Mouse (Mus musculus): ENCODE data around the gene Gcn1l1.
A peak's percentile ranks its signal among the peaks of the same experiment; 100 is the strongest.

Gene Gcn1l1

DNA sequence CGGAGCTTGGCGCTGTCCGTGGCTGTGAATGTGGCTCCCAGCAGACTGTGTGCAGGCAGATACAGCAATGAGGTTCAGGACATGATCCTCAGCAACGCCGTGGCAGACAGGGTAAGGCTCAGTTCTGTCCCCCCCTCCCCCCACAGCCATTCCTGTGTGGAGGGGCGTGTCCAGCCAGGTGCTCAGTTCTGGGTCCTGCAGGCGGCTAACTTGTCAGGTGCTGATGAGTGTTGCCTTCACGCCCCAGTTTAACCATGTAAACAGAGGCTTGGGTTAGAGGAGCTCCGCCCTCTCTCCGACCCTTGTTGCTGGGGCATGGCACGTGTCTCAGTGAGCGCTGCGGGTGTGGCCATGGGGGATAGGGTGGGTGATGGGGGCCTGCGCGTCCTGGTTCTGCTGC, 54.6 kb downstream of the Gcn1l1 start:
- no peak for DNase-seq

DNA sequence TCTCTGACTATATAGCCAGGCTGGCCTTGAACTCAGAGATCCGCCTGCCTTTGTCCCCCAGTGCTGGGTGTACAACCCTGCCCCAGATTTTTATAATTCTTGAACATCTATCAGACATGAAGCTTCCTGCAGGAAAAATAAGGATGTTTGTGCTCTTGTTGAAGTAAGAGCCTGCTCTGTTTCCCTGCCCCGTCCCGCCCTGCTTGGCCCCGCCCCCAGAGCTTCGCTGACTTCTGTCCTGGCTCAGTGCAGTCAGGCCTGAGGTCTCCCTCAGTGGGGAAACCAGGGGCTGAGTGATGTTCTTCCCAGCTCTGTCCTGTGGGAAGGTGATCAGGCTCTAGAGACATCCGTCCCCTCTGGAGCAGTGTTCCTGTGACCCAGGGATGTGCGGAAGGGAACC, 57.6 kb downstream of the Gcn1l1 start:
- no peak for DNase-seq

DNA sequence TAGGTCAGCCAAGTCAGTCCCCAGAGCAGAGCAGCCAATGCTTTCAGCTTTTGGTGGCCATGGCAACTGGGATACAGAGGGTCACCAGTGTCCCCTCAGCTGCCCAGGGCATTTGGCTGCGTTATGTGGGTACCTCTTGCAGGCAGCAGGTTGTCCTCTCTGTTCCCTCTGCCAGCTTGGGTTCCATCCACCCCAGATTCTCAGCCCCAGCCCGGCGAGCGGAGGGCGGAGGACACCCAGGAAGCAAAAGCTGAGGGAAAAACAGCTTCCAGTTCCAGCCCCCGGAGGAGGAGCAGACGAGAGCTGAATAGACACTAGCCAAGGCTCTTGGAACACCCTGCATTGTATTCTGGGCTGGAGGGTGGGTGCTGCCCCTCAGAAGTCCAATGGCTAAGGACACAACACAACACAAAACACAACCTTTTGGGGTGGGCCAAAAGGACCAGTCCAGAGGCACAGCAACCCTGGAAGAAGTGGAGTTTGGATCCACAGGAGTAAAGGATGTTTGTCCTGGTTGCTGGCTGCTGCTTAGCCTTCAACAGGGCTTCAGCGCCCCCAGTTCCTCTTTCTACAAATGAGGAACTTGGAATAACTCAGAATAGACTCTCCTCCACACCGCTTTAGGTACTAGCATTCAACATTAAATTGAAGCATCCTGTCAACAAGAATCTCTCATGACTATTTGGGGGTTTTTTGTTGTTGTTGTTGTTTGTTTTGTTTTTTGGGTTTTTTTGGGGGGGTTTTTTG, 58.8 kb downstream of the Gcn1l1 start:
- no peak for DNase-seq

GRCm38 (mm10) chr5:115626237-115626886, 61.3 kb downstream of the Gcn1l1 start:
- no peak for DNase-seq

GRCm38 (mm10) chr5:115628083-115628482, 63.0 kb downstream of the Gcn1l1 start:
- no peak for DNase-seq

- no peak for DNase-seq
Observed at GRCm38 (mm10) chr5:115629672-115630071, 64.6 kb downstream of the Gcn1l1 start.

- no peak for DNase-seq
Observed at GRCm38 (mm10) chr5:115630291-115630690, 65.2 kb downstream of the Gcn1l1 start.

- peak; percentile 91 for DNase-seq
Observed at GRCm38 (mm10) chr5:115631505-115632357, 66.7 kb downstream of the Gcn1l1 start, which contains the start of gene Rab35. TSS of gene Rab35 (plus strand) at chr5:115631908.

- peak; percentile 56 for DNase-seq
Observed at GRCm38 (mm10) chr5:115632358-115632714, 67.3 kb downstream of the Gcn1l1 start.

DNA sequence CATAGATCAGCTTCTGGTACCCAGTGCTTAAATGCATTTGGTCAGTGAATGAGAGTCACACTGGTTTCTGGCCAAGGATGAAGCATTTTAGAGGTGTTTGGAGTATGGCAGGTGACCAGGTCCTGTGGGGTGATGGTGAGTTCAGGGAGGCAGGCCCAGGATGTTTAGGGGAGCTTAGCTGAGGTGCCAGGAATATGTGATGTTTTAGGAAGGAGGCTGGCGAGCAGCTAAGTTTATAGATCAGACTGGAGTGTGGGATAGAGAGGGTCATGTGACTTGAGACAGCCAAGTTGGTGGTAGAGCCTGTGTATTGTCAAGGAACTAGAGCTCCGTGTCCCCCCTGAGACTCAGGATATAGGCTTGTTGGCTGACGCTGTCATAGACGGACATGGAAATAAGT, 68.0 kb downstream of the Gcn1l1 start:
- DNase-seq = no peak

- DNase-seq = no peak
Observed at GRCm38 (mm10) chr5:115634046-115634445, 69.0 kb downstream of the Gcn1l1 start.

- no peak for DNase-seq
Observed at GRCm38 (mm10) chr5:115635536-115635935, 70.5 kb downstream of the Gcn1l1 start.

GRCm38 (mm10) chr5:115644192-115644591, 79.1 kb downstream of the Gcn1l1 start:
- no peak for DNase-seq

GRCm38 (mm10) chr5:115648876-115649275, 83.8 kb downstream of the Gcn1l1 start:
- no peak for DNase-seq

DNA sequence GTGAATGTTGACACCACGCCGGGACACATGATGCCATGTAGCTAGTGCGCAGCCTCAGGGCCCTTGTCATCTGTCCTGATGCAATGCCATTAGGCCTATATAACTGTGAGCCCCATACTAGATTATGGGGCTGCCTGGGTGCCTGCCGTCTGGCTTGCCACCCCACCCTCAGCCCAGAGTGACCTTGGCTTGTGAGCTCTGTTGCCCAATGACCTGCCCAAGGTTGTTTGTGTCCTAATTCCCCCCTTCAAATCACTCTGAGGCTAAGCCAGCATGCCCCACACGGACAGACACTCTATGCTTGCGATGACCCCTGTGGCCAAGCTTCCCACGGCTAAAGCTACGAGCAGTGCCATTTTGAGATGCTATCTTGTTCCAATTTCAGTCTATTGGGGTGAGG, 84.6 kb downstream of the Gcn1l1 start:
- DNase-seq = no peak

GRCm38 (mm10) chr5:115650885-115651284, 85.8 kb downstream of the Gcn1l1 start:
- no peak for DNase-seq

- DNase-seq = no peak
Observed at GRCm38 (mm10) chr5:115651821-115652220, 86.8 kb downstream of the Gcn1l1 start.

GRCm38 (mm10) chr5:115652681-115653575, 87.9 kb downstream of the Gcn1l1 start:
- peak; percentile 100 for DNase-seq

GRCm38 (mm10) chr5:115653776-115654175, 88.7 kb downstream of the Gcn1l1 start:
- DNase-seq = no peak

DNA sequence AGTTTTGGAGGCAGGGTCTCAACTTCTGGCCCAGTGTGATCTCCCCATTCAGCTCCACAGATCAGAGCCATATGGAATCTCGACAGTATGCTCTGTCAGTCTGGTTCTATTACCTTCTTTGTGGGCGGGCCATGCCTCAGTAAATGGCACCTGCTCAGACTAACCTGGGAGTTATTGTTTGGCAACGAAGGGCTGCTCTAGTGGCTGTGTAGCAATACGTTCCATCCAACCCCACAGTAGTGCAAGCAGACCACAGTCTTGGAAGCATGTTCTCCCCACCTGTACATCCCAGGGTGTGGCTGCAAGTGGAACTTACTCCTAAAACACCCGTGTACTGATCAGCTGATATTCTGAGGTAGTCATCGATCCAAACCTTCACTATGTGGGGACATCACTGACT, 91.6 kb downstream of the Gcn1l1 start:
- DNase-seq = no peak

GRCm38 (mm10) chr5:115657234-115657633, 92.2 kb downstream of the Gcn1l1 start:
- no peak for DNase-seq

GRCm38 (mm10) chr5:115658352-115658751, 93.3 kb downstream of the Gcn1l1 start:
- no peak for DNase-seq

DNA sequence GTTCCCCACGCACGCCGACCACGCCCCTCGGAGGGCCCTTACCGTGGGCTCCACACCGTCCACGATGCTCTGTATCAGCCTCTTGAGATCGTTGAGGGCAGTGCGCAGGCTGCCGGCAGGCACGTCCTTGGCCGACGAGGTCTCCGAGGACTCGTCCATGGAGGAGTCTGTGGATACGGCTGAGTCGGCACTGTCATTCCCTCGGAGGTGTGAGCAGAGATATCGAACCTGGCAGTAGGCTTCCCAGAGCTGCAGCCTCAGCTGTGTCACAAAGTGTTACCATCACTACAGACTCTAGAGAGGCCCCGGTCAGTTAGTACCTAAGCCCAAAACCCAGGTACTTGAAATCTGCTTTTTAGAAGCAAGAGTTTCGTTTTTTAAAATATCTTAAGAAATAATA, 97.6 kb downstream of the Gcn1l1 start:
- no peak for DNase-seq

Data from right cerebral cortex, postnatal 14 days (tissue).